Mouse (Mus musculus): ENCODE measurements at regions not wholly inside any gene's neighbourhood (a gene's known extent, or its start where the extent isn't known, plus 50 kb on each side); places are given as distances from the start of the nearest gene placed in this dataset.

- TF ChIP-seq CTCF (IDR thresholded peaks at IDR 0.05; ENCODE audit: low read depth, low read length) (no peak), POLR2A (IDR thresholded peaks at IDR 0.05; ENCODE audit: extremely low read depth, insufficient read depth, low read length) (no peak)
These were observed 474.4 kb upstream of the Htr2a start for GRCm38 (mm10) chr14:74166221-74166620.
